Mouse (Mus musculus): Measurements from ENCODE around the gene Sdk1. TPM values are rescaled to one million over a fixed set of nuclear protein-coding genes. Genes with fewer than 3 reads are reported as not detected.

Sdk1 gene
- 1 to 10 TPM; 2.3 to 2.5 TPM for total RNA-seq (2021)
- long read RNA-seq, experiment 1: 0 reads
- long read RNA-seq, experiment 2: 0 reads

DNA sequence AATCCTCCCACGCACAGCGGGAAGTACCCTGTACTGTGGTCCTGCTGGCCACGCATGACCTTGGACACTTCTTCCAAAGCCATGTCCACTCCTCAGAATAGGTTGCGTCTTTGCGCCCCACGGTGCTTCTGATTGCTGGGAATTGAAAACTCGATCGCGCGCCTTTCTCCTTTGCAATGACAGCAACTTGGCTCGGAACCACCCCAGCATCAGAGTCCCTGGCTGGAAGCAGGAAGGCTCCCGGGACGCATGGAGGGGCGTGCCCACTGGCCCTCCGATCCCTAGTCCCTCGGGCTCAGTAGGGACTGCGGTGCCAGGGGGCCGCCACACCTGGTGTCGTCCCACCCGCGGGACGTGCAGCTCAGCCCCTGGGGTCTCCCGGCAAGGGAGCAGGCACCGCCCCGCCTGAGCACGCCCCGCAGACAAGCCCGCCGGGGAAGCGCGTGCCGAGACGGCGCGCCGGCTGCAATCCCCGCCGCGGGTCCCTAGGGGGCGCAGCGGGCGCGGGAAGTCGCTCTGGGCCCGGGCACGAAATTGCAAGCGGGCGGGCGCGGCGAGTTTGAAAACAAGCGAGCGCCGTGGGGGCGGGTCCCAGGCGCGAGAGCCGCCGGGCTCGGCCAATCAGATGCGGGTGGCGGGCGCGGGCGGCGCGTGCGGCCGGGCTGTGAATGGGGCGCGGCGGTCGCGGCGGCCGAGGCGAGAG, at the start of gene Sdk1:
Sdk1 (plus strand) TSS at position 650 of the 703 bp plus-strand sequence.
- peak; percentile 96 for DNase-seq

DNA sequence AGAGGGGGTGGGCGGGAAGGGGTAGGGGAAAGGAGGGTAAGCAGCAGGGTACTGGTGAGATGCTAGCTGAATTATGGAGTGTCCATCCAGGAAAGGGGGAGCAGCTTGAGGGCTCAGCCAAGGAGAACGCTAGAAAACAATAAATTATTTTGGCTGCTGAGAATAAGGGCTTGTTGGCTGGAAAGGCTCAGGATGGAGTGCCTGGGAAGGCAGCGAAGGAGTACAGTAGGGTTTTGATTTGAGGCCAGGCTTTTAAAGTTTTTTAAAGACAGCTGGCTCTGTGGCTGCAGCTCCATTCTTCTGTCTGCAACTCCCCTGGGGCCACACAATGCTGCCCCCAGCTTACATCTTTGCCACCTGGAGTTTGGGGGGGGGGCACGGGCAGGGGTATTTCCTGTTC, 44.0 kb upstream of the Sdk1 start:
- DNase-seq: no peak

DNA sequence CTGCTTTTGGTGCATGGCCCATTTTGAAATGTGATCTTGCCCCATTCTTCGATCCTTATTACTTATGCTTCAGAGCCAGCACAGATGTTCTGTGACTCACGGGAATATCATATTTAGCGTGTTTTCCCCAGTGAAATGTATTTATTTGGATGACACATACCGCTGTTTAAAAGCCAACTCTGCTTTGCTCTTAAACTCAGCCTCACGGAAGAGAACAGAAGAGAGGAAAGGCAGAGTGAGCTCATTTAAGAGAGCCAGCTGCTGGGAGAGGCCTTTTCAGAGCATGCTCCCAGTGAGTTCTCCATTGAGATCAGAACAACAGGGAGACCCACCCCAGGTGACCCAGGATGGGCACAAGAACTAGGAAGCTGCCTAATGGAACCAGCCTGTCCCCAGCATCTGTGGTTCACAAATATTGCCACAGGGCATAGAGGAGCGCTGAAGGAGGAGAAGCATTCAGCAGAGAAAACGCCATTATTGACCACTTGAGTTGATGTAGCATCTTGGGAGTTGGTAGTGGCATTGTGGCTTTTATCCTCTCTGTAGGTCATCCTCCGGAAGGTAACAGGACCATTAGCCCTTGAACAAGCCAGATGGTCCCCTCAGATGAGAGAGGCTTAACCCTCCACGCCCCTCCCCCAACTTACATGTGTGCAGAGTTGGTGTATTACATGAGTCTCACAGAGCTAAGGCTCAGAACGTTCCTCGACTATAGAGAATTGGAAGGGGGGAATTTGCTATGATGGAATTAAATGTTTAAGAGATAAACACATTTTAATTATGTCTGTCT, 38.8 kb upstream of the Sdk1 start:
- peak; percentile 11 for DNase-seq

DNA sequence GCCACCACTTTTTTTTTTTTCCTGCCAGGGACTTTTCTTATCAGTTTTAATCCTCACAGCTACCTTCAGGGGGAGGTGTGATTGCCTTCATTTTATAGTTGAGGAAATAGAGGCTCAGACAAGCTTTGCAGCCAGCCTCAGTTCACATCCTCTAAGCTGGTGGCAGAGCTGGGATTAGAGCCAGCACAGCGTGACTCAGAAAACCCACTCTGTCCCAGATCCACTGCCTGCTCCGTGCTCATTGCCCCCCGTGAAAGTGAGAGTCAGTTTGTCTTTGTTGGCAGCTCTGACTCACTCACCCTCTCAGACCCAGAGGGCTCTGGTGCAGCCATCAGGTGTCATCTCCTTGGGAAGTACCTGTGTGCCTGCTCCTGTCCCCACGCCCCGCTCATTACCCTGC, 34.2 kb upstream of the Sdk1 start:
- no peak for DNase-seq

DNA sequence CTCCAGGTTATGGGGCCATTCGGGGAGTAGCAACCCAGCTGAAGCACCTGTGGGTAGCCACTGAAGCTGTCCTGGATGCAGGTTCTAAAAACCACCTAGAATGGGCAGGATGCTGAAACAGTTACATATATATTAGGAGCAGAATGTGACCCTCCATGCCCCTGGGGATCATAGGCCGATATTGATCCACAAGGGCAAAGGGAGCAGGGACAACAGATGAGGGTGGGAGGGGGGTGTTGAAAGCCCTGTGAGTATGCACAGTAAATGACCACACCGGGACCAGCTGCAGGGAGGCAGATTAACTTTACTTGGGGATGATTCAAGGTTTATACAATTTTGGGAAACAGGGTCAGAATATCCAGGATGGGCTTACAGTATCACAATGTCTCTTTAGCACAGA, 16.0 kb upstream of the Sdk1 start:
- no peak for DNase-seq

DNA sequence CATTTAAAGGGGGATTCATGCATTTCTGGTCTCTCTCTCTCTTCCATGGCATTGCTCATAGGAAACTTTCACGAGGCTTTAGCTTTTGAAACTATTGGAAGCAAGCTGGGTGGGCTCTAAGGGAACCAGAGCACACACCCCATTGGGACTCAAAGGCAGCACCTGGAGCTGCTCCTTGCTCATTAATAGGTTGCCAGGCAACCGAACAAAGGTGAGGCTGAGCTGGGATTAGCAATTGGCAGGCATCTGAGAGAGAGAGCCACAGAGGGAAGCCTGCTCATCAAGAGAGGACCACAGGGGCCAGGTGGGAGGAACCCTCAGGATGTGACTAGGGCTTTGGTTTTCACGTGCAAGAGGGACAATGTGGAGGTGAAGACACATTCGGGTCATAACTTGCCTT, 7.0 kb upstream of the Sdk1 start:
- DNase-seq: no peak

DNA sequence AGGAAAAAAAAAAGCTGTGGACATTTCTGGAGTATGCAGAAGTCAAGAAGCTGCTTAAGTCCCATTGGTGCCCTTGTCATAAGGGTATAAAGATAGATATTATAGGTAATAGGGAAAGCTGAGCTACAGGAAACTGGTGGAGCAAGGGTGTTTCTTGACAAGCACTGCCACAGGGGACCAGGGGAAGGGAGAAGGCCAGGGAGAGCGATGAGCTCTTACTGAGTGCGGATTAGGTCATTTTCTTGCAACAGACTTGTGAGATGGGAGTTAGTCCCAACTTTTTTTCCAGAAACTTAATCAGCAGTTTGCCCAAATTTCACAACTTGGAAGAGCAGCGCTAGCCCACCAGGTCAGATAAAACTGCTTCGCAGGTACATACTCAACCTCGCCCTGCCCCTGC, 1.9 kb upstream of the Sdk1 start:
- DNase-seq: peak; percentile 39

DNA sequence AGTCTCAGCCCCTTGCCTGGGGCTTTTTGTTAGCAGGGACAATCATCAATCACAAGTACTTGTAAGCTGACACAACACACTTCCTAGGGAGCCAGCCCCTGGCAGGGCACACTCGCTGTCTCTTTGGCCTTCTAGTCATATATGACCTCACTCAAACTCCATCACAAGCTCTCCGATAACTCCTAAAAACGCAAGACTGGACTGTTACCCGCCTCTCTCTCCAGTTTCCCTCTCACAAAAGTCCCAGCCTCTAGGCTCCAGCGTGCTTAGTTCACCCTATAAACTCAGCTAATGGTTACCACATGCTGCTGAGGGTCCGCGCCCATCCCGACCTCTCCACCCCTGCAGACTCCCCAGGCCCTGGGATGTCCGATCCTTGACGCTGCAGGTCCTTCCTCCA, 849 bp upstream of the Sdk1 start:
- DNase-seq: no peak

DNA sequence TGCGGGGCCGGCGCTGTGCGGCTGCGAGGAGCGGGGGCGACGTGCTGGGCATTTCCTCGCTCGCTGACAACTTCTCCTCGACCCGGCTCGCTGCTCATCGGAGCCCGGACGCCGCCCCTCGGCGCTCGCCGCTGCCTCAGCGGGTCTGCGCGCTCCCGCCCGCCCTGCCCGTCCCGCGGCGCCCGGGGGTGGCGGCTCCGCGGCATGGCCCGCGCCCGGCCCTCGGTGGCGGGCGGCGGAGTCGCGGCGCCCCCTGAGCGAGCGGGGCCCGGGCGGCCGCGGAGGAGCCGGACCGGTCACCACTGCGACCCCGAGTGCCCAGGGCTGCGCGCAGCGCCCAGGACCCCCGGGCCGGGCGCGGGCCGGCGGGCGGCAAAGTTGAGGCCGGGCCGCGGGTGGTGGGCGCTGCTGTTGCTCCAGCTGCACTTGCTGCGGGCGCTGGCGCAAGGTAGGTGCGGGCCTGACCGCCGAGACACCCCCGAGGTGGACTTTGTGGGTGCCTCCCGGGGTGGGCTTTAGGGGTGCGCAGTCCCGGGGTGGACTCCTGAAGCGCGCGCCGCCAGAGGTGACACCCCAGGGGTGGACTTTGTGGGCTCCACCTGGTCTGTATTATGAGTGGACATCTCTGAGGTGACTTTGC, 475 bp downstream of the Sdk1 start:
- peak; percentile 14 for DNase-seq

DNA sequence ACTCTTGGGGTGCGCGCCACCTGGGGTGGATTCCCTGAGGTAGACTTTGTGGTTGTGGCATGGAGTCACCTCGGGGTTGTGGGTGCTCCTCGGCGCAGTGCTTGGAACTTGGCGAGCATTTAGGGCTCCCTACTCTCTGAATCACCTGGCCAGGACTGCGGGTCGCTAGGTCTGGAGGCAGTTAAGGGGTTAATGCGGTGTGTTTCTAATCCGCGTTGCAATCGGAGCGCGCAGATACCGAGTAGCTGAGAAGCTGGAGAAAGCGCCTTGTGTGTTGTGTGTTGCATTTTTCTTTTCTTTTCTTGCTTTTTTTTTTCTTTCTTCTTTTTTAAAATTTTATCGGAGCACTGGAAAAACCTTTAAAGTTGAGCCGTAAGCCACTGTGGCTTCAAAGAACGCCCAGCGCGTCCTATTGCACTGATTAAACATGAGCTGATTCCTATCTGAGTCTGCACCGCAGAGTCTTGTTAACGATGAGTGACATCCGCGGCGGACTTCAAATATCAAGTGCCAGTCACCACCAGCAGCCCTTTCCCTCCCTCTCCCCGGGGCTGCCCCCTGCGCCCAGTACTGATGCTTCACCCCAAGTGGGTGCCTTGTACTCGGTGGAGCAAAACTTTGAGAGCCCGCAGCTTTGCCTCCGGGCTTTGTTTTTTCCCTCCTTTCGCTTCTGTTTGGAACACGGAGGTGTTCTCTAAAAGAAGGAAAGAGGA, 2.1 kb downstream of the Sdk1 start:
- no peak for DNase-seq

DNA sequence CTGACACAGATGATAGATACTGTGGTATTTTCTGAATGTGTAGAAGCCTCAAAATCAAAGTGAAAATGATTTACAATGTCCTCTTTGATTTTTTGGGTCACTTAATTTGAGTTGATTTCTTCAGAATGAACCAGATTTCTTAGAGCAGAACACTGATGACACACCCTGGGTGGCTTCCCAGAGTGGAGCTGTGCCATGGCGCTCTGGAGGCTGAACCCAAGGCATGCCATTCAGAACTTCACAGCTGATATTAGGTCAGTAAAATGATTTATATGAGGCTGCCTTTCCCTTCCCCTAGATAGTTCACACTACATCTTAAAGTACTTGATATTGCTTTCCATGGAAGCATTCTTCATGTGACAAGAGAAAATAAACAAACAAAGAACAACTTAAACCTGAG, 23.0 kb downstream of the Sdk1 start:
- DNase-seq: peak; percentile 5

DNA sequence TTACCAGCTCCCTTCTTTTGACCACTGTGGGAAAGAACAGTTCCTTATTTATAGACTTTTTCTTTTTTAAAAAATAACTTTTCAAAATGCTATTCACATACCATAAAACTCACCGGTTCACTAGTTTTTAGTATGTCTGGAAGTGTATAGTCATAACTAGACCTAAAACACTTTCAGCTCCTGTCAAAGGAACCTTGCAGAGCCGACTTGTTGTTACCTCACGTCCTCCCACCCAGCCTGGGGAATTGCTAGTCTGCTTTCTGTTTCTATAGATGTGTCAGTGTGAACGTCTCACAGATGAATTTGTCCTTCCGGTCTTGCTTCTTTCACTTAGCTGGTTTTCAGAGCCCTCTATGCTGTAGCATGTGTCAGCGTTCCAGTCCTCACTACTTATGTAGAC, 35.8 kb downstream of the Sdk1 start:
- DNase-seq: no peak

DNA sequence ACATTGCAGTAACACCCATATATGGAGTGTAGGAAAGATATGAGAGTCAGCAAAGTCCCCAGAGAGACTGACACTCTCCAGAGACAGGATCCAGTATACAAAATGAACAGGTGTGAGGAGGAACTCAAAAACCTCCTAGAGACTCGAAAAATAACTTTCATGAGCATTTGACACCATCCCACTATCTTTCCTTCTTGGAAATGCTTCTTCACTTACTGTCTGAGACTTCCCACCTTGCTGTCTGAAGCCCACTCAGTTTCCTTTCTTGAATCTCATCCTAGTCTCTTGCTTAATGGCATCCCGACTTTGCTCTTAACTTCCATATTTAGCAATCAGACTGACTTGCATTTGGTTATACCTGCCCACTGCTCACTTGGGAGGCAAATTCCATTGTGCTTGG, 40.5 kb downstream of the Sdk1 start:
- no peak for DNase-seq

DNA sequence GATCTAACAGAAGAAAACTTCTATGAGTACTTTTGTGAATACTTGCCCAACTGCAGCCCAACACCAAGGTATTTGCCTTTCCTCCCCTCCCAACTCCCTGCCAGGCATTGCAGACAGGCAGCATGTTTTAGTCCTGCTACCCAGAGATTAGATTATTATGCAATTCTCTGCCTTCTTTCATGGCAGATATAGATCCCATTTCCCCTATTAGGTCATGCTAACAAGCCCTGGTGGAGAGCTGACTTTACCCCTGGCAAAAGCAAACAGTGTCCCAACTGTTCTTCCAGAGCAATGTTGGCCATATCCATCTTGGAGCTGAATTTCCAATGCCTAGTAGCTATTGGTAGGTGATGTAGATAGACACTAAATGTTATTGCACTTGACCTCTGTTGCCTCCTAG, 48.3 kb downstream of the Sdk1 start:
- no peak for DNase-seq

DNA sequence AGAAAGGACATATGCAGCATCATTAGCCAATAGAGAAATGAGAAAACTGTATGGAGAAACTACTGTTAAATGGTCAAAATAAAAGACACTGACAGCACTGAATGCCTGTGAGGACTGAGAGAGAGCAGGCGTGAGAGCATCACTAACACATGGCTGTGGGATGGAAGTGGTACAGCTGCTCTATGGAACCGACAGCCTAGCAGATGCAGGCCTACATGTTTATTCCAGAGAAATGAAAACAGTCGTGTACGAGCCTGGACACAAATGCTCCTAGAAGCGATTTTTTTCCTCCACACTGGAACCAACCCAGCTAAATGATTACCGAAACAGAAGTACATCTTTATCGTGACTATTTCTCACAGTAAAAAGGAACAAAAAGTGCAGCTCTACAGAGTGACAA, 54.0 kb downstream of the Sdk1 start:
- no peak for DNase-seq

DNA sequence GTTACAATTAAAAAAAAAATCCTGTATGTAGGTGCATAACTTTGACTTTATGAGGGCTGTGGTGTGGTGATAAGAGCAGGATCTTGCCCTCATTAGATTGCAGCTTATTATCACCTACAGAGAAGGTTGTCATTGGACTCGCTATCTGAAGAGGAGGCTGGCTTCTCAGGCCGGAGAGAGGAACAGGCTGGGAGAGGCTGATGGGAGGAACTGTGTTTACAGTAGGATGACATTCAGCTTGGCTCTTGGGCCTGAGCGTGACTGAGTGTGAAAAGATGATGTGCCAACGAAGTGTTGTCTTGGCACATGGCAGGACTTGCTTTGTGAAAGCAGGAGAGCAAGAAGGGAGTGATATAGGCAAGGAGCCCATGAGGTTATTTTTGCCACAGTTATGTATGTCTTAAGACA, 61.0 kb downstream of the Sdk1 start:
- DNase-seq: no peak

DNA sequence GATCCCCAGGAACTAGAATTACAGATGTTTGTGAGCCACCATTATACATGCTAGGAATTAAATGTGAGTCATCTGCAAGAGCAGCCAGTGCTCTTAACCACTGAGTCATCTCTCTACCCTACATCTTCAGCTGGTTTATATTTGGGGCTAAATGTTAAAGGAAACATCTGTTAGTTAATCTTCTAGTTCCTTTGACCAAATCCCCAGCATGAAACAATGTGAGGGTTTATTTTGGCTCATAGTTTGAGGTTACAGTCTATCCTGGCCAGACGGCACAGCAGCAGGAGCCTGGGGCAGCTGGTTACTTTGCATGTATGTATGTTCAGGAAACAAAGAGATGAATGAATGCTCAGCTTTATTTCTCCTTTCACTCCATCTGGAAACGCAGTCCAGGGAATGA, 62.5 kb downstream of the Sdk1 start:
- DNase-seq: no peak

DNA sequence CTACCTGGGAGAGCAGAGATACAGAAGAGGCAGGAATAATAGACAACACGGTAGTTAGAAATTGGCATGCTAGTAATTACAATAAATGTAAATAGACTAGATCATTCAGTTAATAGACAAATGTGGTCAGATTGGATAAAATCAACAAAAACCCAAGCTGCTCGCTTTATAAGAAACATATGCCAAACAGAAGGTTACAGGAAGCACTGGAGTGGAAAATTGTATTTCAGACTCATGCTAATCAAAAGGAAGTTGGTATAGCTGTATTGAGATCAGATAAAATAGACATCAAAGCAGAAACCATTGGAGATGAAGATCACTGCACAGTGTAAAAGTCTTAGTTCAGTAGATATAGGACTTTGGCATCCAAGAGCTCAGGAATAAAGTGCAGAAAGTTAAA, 63.4 kb downstream of the Sdk1 start:
- DNase-seq: no peak

DNA sequence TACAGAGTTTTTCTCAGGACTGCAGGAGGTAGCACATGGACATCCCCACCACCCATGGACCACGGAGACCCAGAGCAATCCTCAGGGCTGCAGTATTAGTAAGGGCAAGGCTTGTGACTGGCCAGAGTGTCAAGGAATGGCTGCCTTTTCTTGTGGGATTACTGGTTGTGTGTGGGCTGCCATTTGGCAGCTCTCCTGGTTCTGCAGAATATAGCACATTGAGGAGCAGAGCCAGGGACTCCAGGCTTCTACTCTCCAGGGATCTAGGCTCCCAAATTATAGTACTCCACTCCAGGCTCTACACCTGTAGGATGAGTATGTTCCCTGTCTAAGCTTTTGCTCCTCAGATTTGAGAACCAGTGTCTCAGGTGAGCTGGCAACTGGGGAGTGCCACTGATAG, 69.4 kb downstream of the Sdk1 start:
- DNase-seq: no peak

DNA sequence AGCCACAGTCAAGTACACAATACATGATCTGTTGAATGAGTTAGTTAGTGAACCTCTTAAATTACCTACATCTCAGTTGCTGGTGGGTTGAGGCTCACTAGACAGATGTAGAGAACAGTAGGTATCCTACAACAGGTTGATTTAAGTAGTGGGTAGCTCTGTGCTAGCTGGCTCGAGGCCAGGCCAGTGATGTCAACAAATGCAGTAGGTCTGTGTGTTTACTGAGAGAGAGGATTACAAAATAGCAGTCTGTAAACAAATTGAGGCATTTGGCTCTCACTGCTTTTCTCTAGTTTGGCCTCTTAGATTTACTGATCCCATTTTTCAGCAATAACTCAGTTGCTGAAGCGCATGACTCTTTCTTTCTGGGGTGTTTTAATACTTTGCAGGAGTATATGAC, 70.5 kb downstream of the Sdk1 start:
- DNase-seq: no peak

DNA sequence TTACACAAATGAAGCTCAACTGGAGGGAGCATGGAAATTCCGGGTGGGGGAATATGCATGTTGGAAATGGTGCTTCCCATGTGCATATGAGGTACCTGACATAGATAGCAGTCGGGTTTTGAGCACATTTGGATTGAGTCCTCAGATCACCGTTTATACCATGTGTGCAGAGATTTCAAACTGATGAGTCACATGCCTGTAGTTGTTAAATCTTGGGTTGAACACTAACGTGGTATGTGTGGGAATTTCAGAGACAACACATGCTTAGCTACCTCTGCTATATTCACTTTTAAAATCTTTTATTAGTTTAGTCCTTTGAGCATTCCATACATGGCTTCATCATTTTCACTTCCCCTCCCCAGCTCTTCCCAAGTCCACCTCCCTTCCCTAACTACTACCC, 71.0 kb downstream of the Sdk1 start:
- DNase-seq: no peak

DNA sequence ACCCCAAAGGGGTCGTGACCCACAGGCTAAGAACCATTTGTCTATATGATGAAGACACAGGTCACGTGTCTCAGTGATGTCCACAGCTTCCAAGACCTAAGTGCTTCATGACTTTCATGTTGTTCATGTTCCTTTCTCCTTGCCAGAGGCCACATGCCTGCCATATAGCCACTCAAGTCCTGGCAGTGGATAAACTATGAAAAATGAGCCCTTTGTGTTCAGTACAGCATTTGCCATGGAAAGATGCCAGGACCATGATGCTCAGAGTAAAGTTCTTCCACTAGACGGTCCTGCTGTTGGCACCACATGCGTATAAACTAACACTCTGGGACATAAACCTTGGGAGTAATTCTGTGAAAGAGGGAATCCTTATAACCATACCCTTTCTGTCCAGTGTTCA, 75.8 kb downstream of the Sdk1 start:
- DNase-seq: no peak

DNA sequence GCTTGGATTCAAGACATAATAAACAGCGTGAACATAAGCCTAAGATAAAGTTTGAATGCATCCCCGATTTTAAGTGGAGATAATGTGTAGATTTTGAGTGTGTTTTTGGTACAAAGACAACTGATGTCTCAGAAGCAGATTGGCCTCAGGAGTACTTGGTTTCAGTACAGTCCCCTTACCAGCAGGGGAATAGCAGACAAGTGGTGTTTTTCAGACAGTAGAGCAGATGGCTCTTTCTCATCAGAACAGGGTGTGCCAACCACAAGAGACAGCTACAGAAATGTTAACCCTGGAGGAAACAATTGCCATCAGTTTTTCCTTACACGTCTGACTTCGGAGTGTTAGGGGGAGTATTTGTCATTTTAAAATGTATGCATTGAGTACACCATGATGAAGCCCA, 83.6 kb downstream of the Sdk1 start:
- DNase-seq: no peak

Measured in gastrocnemius, postnatal 25 days (tissue).